Mouse (Mus musculus) adrenal gland, postnatal 4 days (tissue): Measurements from ENCODE around the gene Cracr2a. TPM values are rescaled to one million over a fixed set of nuclear protein-coding genes. Genes with fewer than 3 reads are reported as not detected.
"Not testable (repeated sequence)": the region's sequence is repeated elsewhere in the genome, so short reads cannot be mapped to it uniquely, and the experiment has no call there.

ENCODE experiments used
- DNase-seq, 2 experiments: peaks; one replicate each; pipeline ENCODE4 v3.0.0; 2021 to 2022; ENCODE audit warnings: low spot score in 2 of 2, mixed read lengths in 2 of 2
- long read RNA-seq, 2 experiments: library from polyadenylated mRNA; stranded (forward); transcript quantifications; one replicate each; pipeline ENCODE4 v2.0.0; 2021
- total RNA-seq, 2 experiments: library from RNA; stranded (reverse); gene quantifications; 2 replicates each; pipeline ENCODE4 v1.2.3; 2021

Cracr2a gene
- total RNA-seq: 1 to 10 TPM; 3.9 to 4.3 TPM
- long read RNA-seq, experiment 1, partial matches to known transcripts: 0 of 2 reads
- long read RNA-seq, experiment 1, other reads (novel, unspliced or antisense): 2 of 2 reads
- long read RNA-seq, experiment 2, full-length matches to known transcripts: 1 of 4 reads
- long read RNA-seq, experiment 2, partial matches to known transcripts: 0 of 4 reads
- long read RNA-seq, experiment 2, other reads (novel, unspliced or antisense): 3 of 4 reads

- peak; percentile 58 to 64 for DNase-seq
Observed at GRCm38 (mm10) chr6:127561231-127562020, at the start of gene Cracr2a. Cracr2a (plus strand) TSS chr6:127561338.

- DNase-seq: not testable (repeated sequence)
Observed at GRCm38 (mm10) chr6:127513776-127514175, 47.4 kb upstream of the Cracr2a start.

DNA sequence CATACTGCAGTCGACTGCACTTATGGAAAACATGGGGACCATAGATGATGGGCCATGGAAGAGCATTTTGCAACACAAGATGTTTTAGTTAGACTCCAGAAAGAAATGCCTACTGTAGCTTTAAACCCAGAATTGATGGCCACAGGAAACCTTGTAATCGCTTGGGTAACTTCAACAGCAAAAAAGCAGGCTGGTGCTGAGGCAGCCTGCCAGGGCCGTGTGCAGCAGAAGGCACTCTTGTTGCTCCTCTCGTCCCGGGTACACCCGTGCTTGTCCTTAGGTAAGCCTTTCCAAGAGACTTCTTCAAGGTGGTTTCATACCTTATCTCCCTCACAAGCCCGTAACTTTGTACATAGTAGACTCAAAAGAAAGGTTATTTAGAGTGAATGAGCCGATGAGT lies 40.0 kb upstream of the Cracr2a start:
- no peak for DNase-seq

GRCm38 (mm10) chr6:127522326-127522725 lies 38.8 kb upstream of the Cracr2a start:
- no peak for DNase-seq

- DNase-seq: peak in 1 of 2 experiments; percentile 47
Observed at GRCm38 (mm10) chr6:127524442-127524841, 36.7 kb upstream of the Cracr2a start.

GRCm38 (mm10) chr6:127528625-127529024 lies 32.5 kb upstream of the Cracr2a start:
- no peak for DNase-seq

DNA sequence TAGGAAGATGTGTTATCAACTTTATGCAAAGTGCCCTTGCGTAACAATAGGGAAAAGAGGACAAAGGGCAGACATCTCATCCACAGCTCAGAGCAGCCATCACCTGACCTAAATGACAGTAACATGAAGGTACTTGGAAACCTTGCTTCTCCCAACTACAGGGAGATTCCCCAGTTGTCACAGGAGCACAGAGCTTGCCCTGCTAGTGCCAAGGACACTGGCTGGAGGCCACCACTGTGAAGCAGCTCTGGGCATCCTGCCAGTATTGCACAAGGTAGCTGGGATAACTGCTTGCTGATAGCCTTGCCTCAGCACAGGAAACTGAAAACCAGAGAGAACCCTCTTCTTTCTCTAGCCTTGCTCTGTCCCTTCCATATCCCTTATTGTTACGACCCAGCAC lies 31.7 kb upstream of the Cracr2a start:
- peak; percentile 72 to 89 for DNase-seq

DNA sequence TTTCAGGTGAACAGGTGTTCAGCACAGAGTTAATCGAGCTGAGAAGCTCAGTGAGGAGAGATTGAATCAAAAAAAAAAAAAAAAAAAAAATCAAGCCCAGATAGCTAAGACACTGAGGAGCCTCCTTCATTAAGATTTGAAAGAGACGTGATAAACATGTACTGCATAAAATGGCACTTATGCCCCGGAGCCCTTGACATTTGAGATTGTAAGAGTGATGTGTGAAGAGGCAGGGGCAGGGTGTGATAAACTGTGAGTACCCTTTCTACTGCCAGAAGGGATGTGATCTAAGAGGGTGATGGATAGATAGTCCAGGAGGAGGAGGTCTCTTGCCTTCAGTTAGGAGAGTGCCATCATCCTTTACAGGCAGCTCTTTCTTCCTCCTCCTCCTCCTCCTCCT lies 30.9 kb upstream of the Cracr2a start:
- no peak for DNase-seq

DNA sequence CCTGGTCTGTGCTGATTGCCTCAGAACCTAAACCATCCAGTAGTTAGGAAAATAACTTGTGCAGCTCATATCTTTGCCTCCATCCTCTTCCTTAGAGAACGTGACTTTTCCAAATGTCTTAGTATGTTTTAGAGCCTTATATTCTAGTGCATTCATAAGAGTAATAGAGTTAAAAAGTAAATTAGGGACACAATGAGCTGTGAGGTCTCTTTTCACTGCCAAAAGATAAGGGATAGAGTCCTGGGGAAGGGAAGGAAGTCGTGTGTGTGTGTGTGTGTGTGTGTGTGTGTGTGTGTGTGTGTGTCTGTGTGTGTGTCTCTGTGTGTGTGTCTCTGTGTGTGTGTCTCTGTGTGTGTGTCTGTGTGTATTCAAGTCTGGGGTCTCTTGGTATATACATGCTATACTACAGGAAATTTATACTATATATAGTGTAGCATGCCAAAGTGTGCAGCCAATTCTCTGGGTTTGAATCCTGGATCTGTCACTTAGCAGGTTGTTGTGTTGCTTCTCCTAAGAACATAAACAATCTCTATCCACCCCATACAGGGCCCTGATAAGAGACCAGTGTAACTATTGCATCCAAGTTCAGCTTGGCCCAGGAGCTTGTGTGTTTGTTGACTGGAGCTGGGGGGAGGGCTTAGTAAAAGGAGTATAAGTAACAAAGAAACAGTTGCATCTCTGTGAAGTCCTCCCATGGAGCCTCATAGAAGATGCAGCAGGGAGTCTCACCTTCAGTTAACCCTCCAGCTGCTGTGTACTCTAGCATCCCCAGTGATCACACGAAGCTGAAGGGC lies 29.5 kb upstream of the Cracr2a start:
- no peak for DNase-seq

GRCm38 (mm10) chr6:127532304-127532703 lies 28.8 kb upstream of the Cracr2a start:
- DNase-seq: no peak

DNA sequence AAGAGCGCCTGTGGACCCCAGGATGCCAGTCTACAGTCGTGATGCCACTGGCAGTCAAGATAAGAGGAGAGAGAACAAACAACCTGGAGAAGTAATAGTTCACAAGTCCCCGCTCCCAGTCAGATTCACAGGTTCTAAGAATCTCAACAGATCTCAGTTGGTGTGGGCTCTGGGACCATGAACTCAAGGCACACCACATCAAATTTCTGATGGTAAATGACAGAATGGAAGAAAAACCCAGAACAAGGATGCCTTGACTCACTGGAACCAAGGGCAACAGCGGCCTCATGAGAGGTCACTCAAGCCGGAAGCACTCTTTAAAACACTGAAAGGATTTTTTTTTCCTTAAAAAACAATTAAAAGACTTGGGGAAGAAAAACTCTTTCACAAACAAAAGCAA lies 27.4 kb upstream of the Cracr2a start:
- DNase-seq: no peak

DNA sequence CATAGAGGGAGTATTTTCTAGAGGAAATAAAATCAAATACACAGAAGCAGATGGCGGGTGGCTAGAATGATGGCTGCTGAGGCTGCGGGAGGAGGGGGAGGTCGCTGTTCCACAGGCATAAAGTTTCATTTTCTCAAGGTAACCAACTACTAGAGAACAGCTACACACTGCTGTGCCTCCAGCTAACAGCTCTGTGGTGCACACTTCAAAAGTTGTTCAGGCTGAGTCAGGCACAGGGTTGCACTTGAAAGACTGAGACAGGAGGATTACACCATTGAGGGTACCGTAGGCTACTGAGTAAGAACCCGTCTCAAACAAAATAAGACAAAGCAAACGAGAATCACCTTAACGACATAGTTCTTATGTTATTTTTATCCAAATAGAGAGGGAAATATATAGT lies 24.1 kb upstream of the Cracr2a start:
- no peak for DNase-seq

DNA sequence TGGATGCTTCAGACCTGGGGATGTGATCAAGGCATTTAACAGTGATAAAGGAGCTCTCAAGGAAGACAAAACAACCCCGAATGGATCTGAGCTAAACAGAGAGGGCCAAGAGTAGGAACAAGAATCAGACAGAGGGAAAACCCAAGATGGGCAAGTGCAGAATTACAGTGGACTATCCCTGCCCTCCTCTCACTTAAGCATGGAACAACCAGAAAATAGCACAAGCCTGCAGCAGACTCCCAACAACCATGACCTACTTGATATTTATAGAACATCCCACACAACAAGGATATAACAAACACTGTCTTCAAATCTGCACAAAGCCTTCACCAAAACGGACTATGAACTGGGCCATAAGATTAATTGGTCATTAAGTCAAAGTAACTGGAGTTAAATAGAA lies 23.0 kb upstream of the Cracr2a start:
- DNase-seq: no peak

DNA sequence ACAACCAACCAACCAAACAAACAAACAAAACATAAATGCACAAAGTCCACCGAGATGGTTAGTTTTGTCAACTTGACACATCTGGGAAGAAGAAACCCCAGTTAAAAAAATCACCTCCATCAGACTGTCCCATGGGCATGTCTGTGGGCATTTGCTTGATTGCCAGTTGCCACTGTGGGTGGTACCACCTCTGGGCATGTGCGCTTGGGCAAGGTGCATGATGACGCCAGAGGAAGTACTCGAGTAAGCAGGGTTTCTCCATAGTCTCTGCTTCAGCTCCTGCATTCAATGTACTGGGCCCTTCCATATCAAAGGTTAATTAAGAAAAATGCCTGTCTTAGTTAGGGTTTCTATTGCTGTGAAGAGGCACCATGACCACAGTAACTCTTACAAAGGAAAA lies 21.9 kb upstream of the Cracr2a start:
- DNase-seq: no peak

DNA sequence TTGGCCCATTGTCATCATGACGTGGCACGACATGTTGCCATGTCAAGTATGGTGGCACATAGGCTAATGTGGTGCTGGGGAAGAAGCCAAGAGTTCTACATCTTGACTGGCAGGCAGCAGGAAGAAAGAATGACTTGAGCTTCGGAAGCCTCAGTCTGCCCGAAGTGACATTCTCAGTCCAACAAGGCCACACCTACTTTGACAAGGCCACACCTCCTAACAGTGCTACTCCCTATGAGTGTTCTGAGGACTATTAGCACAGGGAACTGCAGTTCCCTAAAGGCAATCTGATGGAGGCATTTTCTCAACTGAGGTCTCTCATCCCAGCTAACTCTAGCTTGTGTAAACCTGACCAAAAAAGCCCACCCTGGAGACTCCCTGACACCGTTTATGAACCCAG lies 21.5 kb upstream of the Cracr2a start:
- no peak for DNase-seq

DNA sequence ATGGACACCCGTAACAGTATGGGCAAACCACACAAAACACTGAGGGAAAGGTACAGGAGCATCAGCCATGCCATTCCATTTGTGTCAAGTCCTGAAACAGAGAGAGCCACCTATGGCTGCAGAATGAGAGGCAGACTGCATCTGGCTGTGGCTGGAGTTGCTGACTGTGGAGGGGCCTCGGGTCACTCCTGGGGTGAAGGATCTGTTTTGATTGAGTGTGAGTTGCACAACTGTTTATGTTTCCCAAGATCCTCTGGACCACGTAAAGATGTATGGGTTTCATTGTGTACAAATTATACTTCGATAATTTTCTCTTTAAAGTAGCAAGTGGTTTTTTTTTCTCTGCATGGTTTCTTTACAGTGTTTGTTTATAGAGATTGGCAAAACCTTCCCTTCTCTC lies 20.6 kb upstream of the Cracr2a start:
- DNase-seq: no peak

GRCm38 (mm10) chr6:127541617-127542374 lies 19.3 kb upstream of the Cracr2a start:
- no peak for DNase-seq

GRCm38 (mm10) chr6:127546676-127547075 lies 14.5 kb upstream of the Cracr2a start:
- peak in 1 of 2 experiments; percentile 40 for DNase-seq

GRCm38 (mm10) chr6:127552940-127553339 lies 8.2 kb upstream of the Cracr2a start:
- no peak for DNase-seq

DNA sequence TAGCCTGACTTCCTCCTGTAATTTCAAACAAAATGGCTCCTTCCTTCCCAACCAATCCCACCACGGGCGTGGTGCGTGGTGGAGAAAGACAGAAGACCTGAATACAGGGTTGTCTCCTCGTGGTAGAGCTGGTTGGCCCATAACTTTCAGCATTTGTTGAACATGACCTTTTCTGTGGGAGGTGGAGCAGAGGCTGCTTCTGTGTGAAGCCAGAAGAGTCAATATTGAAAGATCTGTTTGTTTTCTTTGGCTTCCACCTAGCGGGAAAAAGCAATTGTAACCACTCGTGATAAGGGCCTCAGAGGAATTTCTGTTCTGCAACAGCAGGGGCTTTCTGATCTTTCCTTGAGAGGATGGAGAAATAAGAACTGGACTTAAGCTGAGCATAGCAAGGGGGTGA lies 5.6 kb upstream of the Cracr2a start:
- DNase-seq: no peak

DNA sequence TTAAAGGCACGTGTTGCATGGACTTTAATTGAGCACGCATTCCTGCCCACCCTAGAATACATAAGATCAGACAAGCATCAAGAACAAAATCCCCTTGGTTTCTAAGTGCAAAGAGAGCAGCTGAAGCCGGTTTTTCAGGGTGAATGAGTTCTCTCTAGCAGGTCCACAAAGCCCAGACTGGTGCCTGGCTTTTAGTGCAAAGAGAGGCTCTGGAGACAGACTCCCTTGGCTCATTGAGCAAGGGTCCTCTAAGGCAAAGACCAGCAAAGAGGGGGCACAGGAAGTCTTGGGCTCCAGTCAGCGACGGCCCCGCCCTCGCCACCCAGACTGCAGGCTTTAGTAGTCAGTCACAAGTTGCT lies 287 bp upstream of the Cracr2a start:
- DNase-seq: no peak
